Mouse (Mus musculus) right cerebral cortex, postnatal 36 days (tissue): ENCODE results near the gene Pigt.

Experiments used
- DNase-seq, 2 experiments: peaks; one replicate each; pipeline ENCODE4 v3.0.0; 2022; ENCODE audit warnings: low spot score in 2 of 2, mixed read lengths in 1 of 2

Gene Pigt

DNA sequence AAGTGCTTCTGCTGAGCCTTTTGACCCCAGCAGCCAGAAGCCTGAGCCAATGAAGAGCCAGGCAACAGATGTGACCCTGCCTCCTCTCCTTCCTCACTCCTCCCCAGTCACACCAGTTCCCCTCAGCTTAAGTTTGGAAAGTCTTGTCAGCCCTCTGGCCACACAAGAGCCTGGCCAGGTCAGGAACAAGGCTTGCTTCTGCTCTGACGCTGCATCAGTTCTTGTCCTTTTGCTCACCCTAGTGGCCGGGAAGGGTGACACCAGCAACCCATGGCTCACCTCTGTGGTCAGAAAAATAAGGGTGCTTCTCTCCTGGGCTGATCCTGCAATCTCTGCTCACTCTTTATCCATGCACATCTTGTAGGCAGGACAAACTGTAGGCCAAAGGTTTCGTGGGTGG lies 23.5 kb downstream of the Pigt start:
- DNase-seq = no peak

GRCm38 (mm10) chr2:164521841-164522240 lies 24.5 kb downstream of the Pigt start:
- DNase-seq = peak in 1 of 2 experiments; percentile 32

DNA sequence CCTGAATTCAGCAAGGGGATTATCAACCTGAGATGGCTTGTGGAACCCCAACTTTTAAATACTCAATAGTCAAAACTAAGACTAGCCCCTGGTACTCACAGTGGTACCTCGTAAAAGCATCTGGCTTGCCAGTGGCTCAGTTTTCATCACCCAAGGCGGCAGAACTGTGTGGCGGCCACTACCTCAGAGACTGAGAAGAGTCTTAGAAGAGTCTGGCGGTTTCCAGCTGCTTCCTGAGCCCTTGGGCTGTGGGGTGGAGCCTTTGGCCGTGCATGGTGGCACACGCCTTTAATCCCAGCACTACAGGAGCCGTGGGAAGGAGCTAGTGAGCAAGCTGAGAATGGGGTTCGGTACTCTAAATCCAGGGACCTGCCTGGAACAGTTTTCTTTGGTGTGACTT lies 25.0 kb downstream of the Pigt start:
- DNase-seq = no peak

GRCm38 (mm10) chr2:164523301-164523773 lies 26.0 kb downstream of the Pigt start:
- no peak for DNase-seq

- DNase-seq = no peak
Measured at GRCm38 (mm10) chr2:164528557-164528956, 31.2 kb downstream of the Pigt start.

DNA sequence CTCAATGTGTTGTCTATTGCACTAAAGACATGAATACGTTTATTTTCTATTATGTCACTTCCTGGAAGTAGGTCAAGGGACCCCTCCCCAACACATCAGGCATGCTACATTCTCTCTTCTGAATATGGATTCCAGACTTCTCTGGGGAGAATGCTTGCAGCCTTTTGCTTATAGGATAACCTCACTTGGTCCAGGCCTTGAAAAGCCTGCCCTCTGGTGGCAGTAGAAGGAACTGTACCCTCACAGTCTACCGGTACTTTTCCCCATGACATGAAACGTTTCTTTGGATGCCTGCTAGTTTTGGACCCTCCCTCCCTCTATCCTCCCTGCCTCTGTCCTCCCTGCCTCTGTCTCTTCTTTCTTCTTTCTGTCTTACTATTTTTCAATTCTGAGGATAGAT lies 33.8 kb downstream of the Pigt start:
- DNase-seq = peak; percentile 46 to 66

- no peak for DNase-seq
Measured at GRCm38 (mm10) chr2:164534315-164534714, 37.0 kb downstream of the Pigt start.

DNA sequence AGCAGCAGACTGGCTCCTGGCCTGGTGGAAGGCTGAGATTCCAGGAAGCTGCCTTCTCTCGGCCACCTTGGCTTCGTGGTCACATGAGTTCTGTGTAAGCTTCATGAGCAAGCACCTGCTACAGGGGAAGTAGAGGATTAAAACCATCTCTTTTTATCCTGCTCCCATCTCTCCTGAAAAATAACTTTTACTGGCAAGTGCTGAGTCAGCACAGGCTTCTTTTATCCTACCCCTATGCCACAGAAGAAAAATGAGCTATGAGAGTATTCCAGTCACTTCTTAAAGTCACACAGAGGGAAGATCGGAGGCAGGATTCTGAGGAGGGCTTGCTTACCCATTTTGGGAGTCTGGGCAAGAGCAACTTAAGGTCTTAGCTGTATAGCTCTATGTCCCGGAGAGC lies 39.7 kb downstream of the Pigt start:
- DNase-seq = no peak

DNA sequence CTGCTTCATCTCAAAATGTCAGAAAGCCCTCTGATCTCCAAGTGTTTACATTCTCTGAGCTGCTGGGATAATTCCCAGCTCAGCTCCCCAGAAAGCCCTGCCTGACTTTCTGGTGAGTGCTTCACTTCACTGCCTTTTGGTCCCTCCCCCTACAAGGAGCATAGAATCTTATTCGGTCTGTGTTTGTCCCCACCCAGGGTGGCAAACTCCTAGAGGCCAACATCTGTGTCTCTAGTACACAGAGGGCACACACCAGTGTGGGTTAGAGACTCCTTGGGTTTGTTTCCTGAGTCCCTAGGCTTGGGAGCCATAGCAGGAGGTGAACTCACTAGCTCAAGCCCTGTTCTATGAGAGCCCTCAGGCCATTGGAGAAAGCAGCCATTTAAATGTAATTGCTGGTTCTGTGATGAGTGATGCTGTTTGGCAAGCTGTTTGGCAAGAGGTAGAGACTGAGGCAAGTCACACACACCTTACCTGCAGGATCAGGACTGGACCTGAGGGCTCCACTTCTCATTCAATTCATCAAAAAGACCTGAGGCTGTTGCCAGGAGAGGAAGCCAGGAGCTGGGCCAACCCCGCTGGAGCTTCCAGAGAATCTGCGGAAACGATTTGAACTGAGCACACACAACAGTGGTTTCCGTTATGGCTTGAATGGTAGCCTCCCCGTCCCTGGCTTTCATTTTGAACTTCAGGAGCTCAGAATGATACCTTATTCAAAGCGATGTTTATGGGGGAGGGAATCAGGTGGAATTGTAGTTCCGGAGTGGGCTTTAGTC lies 43.5 kb downstream of the Pigt start:
- DNase-seq = no peak

GRCm38 (mm10) chr2:164542132-164542531 lies 44.8 kb downstream of the Pigt start:
- DNase-seq = peak; percentile 70 to 83

DNA sequence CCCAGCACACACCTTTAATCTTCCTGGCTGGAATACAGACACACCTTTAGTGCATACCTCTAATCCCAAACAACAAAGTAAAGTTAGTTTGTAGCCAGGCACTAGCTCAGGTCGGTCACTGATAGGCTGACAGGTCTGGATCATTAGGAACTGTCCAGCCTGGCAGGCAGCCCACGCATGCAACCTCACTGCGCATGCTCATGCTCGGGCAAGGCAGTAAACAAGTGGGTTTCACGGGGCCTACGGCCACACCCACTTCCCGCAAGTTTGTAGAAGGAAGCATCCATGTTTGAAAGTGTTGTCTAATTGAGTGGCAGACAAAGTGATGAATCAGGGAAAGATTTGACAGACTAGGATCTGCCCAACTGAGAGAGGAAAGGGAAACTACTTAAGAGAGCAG lies 45.3 kb downstream of the Pigt start:
- no peak for DNase-seq

DNA sequence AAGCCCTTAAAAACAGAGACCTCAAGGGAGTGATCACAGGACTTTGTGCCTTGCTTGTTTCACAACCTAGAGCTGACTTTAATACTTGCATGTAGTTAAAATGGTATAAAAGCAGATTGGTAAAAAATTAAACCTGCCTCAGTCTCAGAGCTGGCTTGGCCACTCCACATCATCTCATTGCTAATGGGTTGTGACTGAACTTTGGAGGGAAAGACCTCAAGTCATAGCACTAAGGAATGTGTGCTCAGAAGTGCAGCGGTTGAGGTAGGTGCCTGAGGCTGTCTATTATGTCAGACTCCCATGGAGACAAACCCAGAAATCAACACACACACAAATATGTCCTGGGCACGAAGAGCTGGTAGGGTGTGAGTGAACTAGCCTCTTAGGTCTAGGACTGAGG lies 46.4 kb downstream of the Pigt start:
- DNase-seq = no peak

- no peak for DNase-seq
Measured at GRCm38 (mm10) chr2:164544454-164545097, 47.3 kb downstream of the Pigt start.

DNA sequence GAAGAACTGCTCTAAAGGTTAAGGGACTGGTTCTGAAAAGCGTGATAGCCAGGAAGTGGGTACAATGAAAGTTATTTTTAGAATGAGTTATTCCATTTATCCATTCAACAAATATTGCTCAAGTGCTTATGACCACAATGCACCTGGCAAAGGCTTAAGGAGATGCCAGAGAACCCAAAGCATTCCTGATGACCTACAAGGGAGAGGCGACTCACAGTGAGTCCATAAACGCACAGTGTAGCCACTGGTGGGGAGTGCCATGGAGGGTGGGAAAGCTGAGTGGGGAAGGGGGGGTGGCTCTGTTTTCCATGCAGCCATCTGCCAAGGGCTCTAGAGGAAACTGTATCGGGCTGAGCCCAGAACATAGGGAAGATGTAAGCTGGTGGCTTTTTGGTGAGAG lies 52.0 kb downstream of the Pigt start:
- DNase-seq = no peak

DNA sequence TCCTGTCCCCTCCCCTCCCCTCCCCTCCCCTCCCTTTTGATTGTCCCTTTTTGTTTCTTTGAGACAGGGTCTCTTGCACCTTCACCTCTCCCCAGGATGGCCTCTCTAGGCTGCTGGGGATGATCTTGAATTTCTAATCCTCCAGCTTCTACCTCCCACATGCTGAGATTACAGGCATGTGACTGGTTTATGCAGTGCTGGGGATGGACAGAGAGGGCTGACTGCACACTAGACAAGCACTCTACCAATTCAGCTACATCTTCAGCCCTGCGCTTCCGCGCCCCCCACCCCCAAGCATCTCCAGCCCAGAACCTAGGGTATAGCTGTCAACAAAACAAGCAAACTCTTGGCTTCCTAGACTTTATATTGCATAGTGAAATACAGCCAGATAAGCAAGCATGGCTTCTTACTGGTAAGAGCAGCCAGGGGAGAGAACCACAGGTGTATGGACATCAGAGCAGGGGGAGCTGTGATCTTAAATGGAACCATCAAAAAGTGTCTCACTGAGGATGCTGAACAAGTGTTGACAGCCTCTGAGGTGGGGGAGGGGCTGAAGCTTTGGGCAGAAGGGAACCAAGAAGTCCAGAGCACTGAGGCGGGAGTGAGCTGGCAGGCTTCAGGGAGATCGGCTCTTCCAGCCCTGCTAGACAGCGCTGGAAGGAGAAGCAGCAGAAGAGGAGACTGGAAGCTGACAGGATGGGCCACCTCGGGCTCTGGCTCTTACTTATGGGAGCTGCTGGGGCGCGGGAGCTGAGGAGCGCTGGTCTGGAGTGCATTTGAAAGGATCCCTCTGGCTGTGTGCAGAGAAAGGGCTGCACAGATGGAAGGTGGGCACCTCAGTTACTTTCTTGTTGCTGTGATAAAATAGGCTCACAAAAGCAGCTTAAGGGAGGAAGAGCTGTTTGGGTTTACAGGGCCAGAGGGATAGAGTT lies 52.9 kb downstream of the Pigt start:
- DNase-seq = peak; percentile 39 to 50

GRCm38 (mm10) chr2:164550895-164551269 lies 53.6 kb downstream of the Pigt start:
- no peak for DNase-seq

DNA sequence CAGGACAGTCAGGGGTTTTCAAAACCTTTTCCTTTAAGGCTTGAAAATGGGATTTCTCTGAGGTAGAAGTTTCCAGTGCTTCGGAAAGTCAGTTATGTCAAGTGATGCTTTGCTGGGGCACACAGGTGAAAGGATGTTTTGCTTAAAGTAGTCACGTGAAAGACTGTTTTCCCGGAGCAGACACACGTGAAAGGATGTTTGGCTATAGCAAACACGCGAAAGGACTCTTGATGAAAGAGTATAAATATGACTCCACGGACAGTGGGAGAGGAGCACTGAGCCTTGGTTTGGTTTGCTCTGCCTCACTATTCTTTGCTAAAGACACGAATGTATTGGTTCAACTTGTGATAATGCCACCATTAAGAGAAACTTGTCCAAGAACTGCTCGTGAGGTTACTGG lies 54.2 kb downstream of the Pigt start:
- DNase-seq = no peak
